Mouse (Mus musculus) left cerebral cortex, postnatal 10 days (tissue): ENCODE data around the gene Hadha. TPM values are rescaled to one million over a fixed set of nuclear protein-coding genes. Genes with fewer than 3 reads are reported as not detected.

Experiments used
- DNase-seq, 2 experiments: peaks; one replicate each; pipeline ENCODE4 v3.0.0; 2021 to 2022; ENCODE audit warnings: low spot score in 2 of 2, mixed read lengths in 1 of 2; ENCODE audit errors: extremely low spot score in 1 of 2
- intact Hi-C: fragments of 180-260 bp; cut with DNase I; formaldehyde crosslinking; loops from one replicate; pipeline ENCODE4 v1.15.1; 2025
- total RNA-seq, 2 experiments: library from RNA; stranded (reverse); gene quantifications; 2 replicates each; pipeline ENCODE4 v1.2.3; 2021

Hadha gene
- total RNA-seq = 10 to 100 TPM; 60.2 to 64.6 TPM

GRCm38 (mm10) chr5:30154474-30155394, at the start of gene Hadha, which contains the start of gene Hadhb:
Gene Hadha, minus strand, starts transcription at chr5:30155162.
Gene Hadhb, plus strand, starts transcription at chr5:30155248.
- intact Hi-C loops = no loop called here

DNA sequence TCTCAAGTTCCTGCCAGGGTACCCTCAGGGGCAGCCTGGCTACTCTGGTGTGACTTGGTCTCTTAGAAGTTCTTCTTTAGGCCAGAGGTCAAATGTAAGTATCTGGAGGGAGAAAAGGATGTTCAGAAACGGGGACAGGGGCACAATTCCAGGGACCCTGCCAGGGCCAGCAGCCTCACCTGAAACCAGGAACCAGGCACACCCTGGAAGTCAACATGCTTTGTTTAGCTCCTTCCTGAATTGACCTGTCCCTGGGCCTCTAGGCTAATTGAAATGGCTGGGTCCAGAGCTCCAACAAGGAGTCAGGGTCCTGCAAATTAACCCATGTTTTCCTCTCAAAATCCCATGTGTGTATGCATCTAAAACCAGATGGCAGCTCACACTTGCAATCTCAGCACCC, 49.5 kb upstream of the Hadha start:
- intact Hi-C loops = no loop called here
- no peak for DNase-seq

More at GRCm38 (mm10) chr5:30154474-30155394, at the start of gene Hadha, which contains the start of gene Hadhb:
- DNase-seq = peak; percentile 84 to 96

DNA sequence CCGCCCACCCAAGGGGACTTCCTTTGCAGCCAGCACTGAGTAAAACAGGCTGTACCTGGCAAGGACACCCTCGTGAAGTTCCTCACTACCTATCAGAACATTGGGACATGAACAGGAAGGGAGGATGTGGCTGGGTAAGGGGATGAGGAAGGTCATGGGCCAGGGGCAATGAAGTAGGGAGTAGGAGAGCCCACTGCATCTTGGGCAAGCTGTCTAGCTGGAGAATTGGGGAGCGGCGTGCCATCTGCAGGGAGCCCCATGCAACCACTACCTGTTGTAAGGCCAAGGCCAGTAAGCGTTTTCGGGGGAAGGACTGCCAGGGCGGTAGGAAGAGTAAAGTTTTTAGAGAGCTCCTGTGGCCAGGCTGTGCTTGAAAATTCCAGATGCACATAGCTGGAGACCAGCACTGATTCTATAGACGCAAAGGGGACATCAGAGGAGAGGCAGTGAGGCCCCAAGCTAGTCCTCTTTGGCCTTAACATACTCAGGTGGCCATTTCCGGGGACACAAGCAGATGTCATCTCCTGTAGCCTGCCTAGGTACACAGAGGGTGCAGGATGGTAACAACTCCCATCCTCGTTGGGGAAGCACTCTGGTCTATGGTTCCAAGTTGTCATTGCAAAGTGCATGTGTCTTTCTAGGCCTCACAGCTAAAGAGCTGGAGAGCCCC, 48.4 kb upstream of the Hadha start:
- intact Hi-C loops = no loop called here
- no peak for DNase-seq

GRCm38 (mm10) chr5:30202221-30202620, 47.3 kb upstream of the Hadha start:
- intact Hi-C loops = no loop called here
- DNase-seq = no peak

GRCm38 (mm10) chr5:30201521-30201920, 46.6 kb upstream of the Hadha start:
- peak; percentile 46 to 60 for DNase-seq
- intact Hi-C loops = no loop called here

DNA sequence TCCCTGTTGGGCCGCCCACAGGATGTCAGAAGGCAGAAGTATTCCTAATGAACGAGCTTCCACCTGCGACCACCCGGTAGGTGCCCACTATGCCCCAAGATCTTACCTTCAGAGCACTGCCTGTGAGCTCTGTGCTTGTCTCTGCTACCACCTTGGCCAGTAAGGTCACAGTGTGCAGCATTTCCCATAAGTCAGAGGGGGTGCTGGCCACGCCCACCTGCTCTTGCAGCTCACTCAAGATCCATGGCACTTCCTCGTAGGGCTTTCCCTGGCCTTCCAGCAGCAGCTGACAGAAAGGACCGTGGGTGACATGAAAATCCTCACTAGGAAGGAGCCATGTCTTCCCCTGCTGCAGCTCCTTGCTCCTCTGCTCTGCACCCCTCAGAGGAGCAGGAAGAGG, 43.3 kb upstream of the Hadha start:
- DNase-seq = no peak
- intact Hi-C loops = no loop called here

DNA sequence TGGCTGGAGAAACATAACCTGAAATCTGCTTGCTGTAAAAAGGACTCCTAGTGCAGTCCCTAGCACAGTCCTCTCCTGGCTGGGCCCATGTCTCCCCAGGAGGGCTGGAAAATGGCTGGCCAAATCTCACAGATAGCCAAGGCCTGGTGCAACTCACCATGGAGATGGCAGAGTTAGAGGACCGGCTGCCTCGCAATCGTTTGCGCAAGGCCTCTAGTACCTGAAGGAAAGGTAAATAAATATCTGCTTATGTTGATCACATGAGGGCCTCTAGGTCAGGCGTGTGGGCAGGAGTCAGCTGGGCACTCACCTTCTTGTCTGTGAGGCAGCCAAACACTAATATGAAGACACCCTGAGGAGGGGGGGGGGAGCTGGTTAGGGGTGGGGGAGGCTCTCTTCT, 40.4 kb upstream of the Hadha start:
- no peak for DNase-seq

GRCm38 (mm10) chr5:30192452-30192851, 37.5 kb upstream of the Hadha start:
- no peak for DNase-seq
- intact Hi-C loops = no loop called here

More for the DNA sequence above, 40.4 kb upstream of the Hadha start:
- intact Hi-C loops = no loop called here

GRCm38 (mm10) chr5:30187687-30188485, 32.9 kb upstream of the Hadha start:
- intact Hi-C loops = no loop called here
- no peak for DNase-seq

- no peak for DNase-seq
- intact Hi-C loops = no loop called here
These were observed 20.8 kb upstream of the Hadha start for GRCm38 (mm10) chr5:30175811-30176210.

- intact Hi-C loops = loop anchor here (5.0 kb wide), 1 partner anchor 41 kb away; no protein-coding TSS in a partner anchor
- DNase-seq = no peak
These were observed 18.1 kb upstream of the Hadha start for GRCm38 (mm10) chr5:30172931-30173692.

DNA sequence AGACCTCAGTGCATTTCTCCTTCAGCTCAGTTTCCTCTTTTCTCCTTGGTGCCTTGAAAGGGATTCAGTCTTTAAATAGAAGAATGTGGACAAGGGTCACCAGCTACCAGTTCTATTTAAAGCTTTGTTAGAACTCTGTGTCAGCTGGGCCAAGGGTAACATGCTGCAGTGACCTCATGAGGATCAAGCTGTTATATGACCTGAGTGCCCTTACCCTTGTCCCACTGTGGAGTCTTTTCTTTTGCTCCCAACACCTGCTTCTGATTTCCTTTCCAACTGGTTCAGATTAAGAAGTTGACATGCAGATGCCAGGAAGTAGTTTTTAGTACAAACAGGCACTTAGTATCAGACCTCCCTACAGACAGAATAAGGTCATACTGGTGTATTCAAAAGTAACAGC, 17.2 kb upstream of the Hadha start:
- no peak for DNase-seq
- intact Hi-C loops = loop anchor here (5.0 kb wide), 1 partner anchor 40 kb away; no protein-coding TSS in a partner anchor

GRCm38 (mm10) chr5:30170303-30170940, 15.5 kb upstream of the Hadha start:
- no peak for DNase-seq
- intact Hi-C loops = loop anchor here (5.0 kb wide), 1 partner anchor 38 kb away; no protein-coding TSS in a partner anchor

DNA sequence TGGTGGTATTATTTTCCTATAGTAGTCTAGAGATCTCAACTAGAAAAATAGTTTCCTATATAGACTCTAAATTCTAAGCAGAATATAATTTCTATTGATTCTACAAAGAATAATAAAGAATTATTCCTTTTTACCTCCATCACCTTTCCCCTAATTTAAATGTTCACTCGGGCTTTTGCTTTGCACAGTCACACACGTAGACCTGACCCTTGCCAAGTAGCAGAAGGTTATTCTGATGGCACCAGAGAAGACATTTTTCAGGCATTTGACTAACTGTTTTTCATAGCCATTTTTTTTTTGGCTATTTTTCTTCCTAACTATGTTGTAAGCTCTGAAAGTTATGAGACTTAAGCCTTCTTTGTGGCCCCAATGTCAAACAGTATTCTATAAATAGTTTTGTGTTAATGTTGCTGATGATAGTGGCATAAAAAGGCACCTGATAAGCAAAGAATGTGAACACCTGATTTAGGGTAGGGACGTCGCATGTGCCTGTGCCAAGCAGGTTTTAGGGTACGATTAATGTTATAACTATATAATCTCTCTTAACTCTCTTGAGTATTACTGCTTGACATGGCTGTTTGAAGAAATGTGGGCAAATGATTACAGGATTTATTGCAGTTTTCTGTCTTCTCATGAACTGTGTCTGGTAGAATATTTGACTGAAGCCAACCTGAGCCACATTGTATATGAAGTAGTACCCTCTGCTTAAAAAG, 10.4 kb upstream of the Hadha start:
- no peak for DNase-seq
- intact Hi-C loops = no loop called here

DNA sequence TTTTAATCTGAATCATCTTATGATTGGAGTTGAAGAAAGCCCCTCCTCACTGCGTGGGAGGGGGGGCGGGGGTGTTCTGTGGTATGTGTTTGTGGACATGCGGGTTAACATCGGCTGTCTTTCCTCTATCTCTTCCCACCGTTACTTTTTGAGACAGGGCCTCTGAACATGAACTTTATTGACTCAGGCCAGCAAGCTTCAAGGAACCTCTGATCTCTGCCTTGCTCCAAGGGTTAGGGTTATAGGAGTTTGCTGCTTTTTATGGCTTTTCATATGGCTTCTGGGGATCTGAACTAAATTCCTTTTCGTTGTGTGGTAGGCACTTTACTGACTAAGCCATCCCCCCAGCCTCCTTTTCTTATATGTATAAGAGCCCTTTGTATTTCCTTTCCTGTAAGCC, 7.4 kb upstream of the Hadha start:
- intact Hi-C loops = no loop called here
- no peak for DNase-seq

GRCm38 (mm10) chr5:30161836-30162235, 6.9 kb upstream of the Hadha start:
- no peak for DNase-seq
- intact Hi-C loops = no loop called here

DNA sequence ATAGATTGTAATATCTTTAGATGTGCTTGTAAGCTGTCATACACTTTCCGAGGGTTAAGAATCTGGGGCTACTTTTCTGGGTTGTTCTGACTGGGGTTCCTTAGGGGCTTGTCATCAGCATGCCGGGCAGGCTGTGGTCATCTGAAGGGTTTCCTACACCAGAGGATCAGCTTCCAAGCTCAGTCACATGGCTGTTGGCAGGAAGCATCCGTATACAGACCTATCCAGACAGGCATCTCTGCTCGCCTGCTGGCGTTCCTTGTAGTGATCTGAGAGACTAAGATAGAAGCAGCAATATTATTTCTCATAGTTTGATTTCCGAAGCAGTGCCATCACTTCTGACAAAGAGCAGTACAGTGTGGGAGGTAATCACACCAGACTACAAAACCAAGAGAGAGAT, 4.6 kb upstream of the Hadha start:
- intact Hi-C loops = no loop called here
- no peak for DNase-seq
